In the genomic region with DNA sequence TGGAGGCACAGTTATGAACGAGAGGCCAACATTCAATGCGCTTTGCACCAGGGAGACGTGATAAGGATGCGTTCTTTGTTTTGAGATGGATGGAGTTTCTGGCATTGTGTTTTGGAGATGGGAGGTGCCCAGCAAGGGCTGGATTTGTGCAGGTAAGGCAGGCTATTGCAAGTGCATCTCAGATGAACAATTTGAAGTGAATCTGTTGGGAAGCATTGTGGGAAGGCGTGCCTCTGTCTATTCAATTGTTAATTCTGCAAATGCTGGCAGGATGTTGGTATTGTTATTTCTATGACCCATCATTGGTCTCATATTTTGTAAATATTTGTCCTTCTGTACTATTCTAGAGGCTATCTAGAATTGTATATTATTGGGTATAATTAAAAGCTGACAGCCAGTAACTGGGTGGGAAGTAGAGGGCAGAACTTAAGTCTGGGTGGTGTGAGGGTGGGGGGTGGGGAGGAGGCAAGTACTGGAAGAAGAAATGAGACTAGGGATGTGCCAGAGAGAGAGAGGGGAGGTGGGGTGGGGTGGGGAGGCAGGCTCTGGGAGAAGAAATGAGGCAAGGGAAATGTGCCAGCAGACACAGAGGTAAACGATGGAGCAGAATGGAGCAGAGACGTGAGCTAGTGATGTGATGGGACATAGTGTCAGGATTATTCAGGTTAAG, we compare ENCODE assay signal across 23 mouse cellular contexts.
"Had no signal": no experiment of that assay in that cellular context is flagged by ENCODE, and none has a peak within 500 bp of the region (broad histone marks: within the 10 kb centered on the region; RNA-seq: fewer than 3 reads in every experiment).

No protein-coding gene starts in this region.

- H3K9me3 ChIP-seq: heart, embryonic 15.5 days; hindbrain, embryonic 15.5 days; kidney, embryonic 15.5 days; limb, embryonic 10.5 days had no signal

- H3K36me3 ChIP-seq: heart, embryonic 13.5 days; heart, embryonic 15.5 days; hindbrain, embryonic 13.5 days; hindbrain, embryonic 15.5 days; kidney, embryonic 15.5 days; limb, embryonic 10.5 days; limb, embryonic 12.5 days had no signal

- H3K9ac ChIP-seq: heart, embryonic 13.5 days; heart, embryonic 15.5 days; hindbrain, embryonic 13.5 days; hindbrain, embryonic 15.5 days; kidney, embryonic 15.5 days; limb, embryonic 12.5 days; liver, embryonic 14.5 days had no signal

- H3K4me1 ChIP-seq: heart, embryonic 13.5 days; heart, embryonic 15.5 days; hindbrain, embryonic 13.5 days; hindbrain, embryonic 15.5 days; kidney, embryonic 15.5 days; limb, embryonic 10.5 days; limb, embryonic 12.5 days had no signal

- H3K27ac ChIP-seq: heart, embryonic 13.5 days; heart, embryonic 15.5 days; hindbrain, embryonic 13.5 days; hindbrain, embryonic 15.5 days; hindbrain, postnatal 0 days; kidney, embryonic 15.5 days; kidney, postnatal 0 days; limb, embryonic 10.5 days; limb, embryonic 12.5 days; liver, embryonic 14.5 days had no signal

- DNase-seq: gastrocnemius, postnatal 14 days; gastrocnemius, postnatal 36 days; heart, adult 18-20 months; heart, postnatal 14 days; heart, postnatal 36 days; kidney, adult 11 months; kidney, adult 2 months; kidney, adult 9 months; kidney, postnatal 14 days; kidney, postnatal 36 days; layer of hippocampus, adult 9-11 months; liver; lung, adult 18-20 months had no signal

- H3K4me3 ChIP-seq: heart, embryonic 13.5 days; heart, embryonic 15.5 days; hindbrain, embryonic 13.5 days; hindbrain, embryonic 15.5 days; kidney, embryonic 15.5 days; limb, embryonic 10.5 days; limb, embryonic 12.5 days had no signal
